Mouse (Mus musculus) brown adipose tissue, adult 24 weeks (tissue): Measurements from ENCODE around the gene Hist1h3b. TPM values are rescaled to one million over a fixed set of nuclear protein-coding genes. Genes with fewer than 3 reads are reported as not detected.
A peak's percentile ranks its signal among the peaks of the same experiment; 100 is the strongest.
"Not testable (repeated sequence)": the region's sequence is repeated elsewhere in the genome, so short reads cannot be mapped to it uniquely, and the experiment has no call there.

Experiments used
- H3K27ac ChIP-seq: fragments of 200-500 bp; replicated peaks from 2 replicates; pipeline ENCODE4 v1.5.1; 2012; ENCODE audit warnings: low read depth, mild to moderate bottlenecking, low read length
- H3K4me1 ChIP-seq: fragments of 200-500 bp; 2 replicates; pipeline ENCODE4 v1.6.1; 2012; ENCODE audit warnings: low read length, mixed read lengths; ENCODE audit not compliant: control insufficient read depth, insufficient read depth, insufficient read length
- H3K4me3 ChIP-seq: fragments of 200-500 bp; 2 replicates; pipeline ENCODE4 v1.5.1; 2012; ENCODE audit warnings: low read depth, mild to moderate bottlenecking, low read length, moderate library complexity; ENCODE audit not compliant: insufficient read depth
- polyA plus RNA-seq: library from polyadenylated mRNA; stranded (reverse); fragments of >200 nt; gene quantifications from 2 replicates; pipeline ENCODE4 v1.2.4, GENCODE M21; 2012; ENCODE audit not compliant: missing spikeins, insufficient read depth, insufficient read length

The Hist1h3b gene
- polyA plus RNA-seq, 1 experiment = not detected

GRCm38 (mm10) chr13:23757211-23757773, 5.2 kb downstream of the Hist1h3b start:
- Histone ChIP-seq H3K4me3 (peak overlapping the region; percentile 57), H3K4me1 (no peaks in the 10 kb centered on the region), H3K27ac (no peak overlapping the region)

- no peak overlapping the region for H3K4me3 ChIP-seq
- H3K4me1 ChIP-seq = no peaks in the 10 kb centered on the region
- H3K27ac ChIP-seq = no peak overlapping the region
Observed at GRCm38 (mm10) chr13:23757921-23758320, 5.9 kb downstream of the Hist1h3b start.

GRCm38 (mm10) chr13:23759251-23759771, 7.2 kb downstream of the Hist1h3b start:
- Histone ChIP-seq H3K4me3 (no peak overlapping the region), H3K27ac (no peak overlapping the region), H3K4me1 (no peaks in the 10 kb centered on the region)

- Histone ChIP-seq H3K4me1 (no peaks in the 10 kb centered on the region), H3K27ac (no peak overlapping the region), H3K4me3 (no peak overlapping the region)
Observed at GRCm38 (mm10) chr13:23759916-23760239, 7.8 kb downstream of the Hist1h3b start.

- no peaks in the 10 kb centered on the region for H3K4me1 ChIP-seq
- no peak overlapping the region for H3K27ac ChIP-seq
- H3K4me3 ChIP-seq = peak overlapping the region; percentile 61
Observed at GRCm38 (mm10) chr13:23760240-23760971, 8.3 kb downstream of the Hist1h3b start.

GRCm38 (mm10) chr13:23760972-23761864, 9.2 kb downstream of the Hist1h3b start, which contains the start of gene Hist1h4a:
Gene Hist1h4a (minus strand): TSS chr13:23761230.
- peak within 1 kb of the TSS; percentile 61 for H3K4me3 ChIP-seq
- H3K27ac ChIP-seq = peak within 1 kb of the TSS; percentile 20; the same call in 1 of the 2 replicates
- no peaks in the 10 kb centered on the region for H3K4me1 ChIP-seq

- not testable (repeated sequence) for H3K4me1 ChIP-seq
- peak within 1 kb of the TSS; percentile 52 for H3K4me3 ChIP-seq
- H3K27ac ChIP-seq = peak within 1 kb of the TSS; percentile 20; the same call in 1 of the 2 replicates
Observed at GRCm38 (mm10) chr13:23761871-23762821, 10.1 kb downstream of the Hist1h3b start, which contains the start of gene Hist1h3a. Gene Hist1h3a (minus strand): TSS chr13:23762386.

- Histone ChIP-seq H3K4me3 (peak overlapping the region; percentile 11), H3K27ac (no peak overlapping the region), H3K4me1 (no peaks in the 10 kb centered on the region)
Observed at GRCm38 (mm10) chr13:23763242-23763585, 11.1 kb downstream of the Hist1h3b start.

GRCm38 (mm10) chr13:23763586-23764323, 11.7 kb downstream of the Hist1h3b start, which contains the start of gene Hist1h1a:
Gene Hist1h1a (plus strand): TSS chr13:23763666.
- Histone ChIP-seq H3K4me3 (peak within 1 kb of the TSS; percentile 66), H3K4me1 (no peaks in the 10 kb centered on the region), H3K27ac (no peak within 1 kb of the TSS)

GRCm38 (mm10) chr13:23764324-23765171, 12.5 kb downstream of the Hist1h3b start:
- Histone ChIP-seq H3K27ac (no peak overlapping the region), H3K4me3 (no peak overlapping the region), H3K4me1 (no peaks in the 10 kb centered on the region)

GRCm38 (mm10) chr13:23765172-23765513, 13.1 kb downstream of the Hist1h3b start:
- H3K4me3 ChIP-seq = no peak overlapping the region
- H3K4me1 ChIP-seq = no peaks in the 10 kb centered on the region
- H3K27ac ChIP-seq = no peak overlapping the region

GRCm38 (mm10) chr13:23766772-23767171, 14.7 kb downstream of the Hist1h3b start:
- Histone ChIP-seq H3K4me3 (no peak overlapping the region), H3K27ac (no peak overlapping the region), H3K4me1 (no peaks in the 10 kb centered on the region)

GRCm38 (mm10) chr13:23768834-23769397, 16.8 kb downstream of the Hist1h3b start:
- H3K4me3 ChIP-seq = no peak overlapping the region
- no peaks in the 10 kb centered on the region for H3K4me1 ChIP-seq
- no peak overlapping the region for H3K27ac ChIP-seq
